Mouse (Mus musculus) ovary, postnatal 10 days (tissue): Measurements from ENCODE around the gene Arf1.
"Not testable (repeated sequence)": the region's sequence is repeated elsewhere in the genome, so short reads cannot be mapped to it uniquely, and the experiment has no call there.

ENCODE experiments used
- DNase-seq: peaks from one replicate; pipeline ENCODE4 v3.0.0; 2022; ENCODE audit warnings: low spot score

Gene Arf1

GRCm38 (mm10) chr11:59226787-59227603 lies 1.1 kb downstream of the Arf1 start:
- no peak for DNase-seq

- no peak for DNase-seq
Observed at GRCm38 (mm10) chr11:59226251-59226650, 1.8 kb downstream of the Arf1 start.

- DNase-seq: no peak
Observed at GRCm38 (mm10) chr11:59225167-59225566, 2.9 kb downstream of the Arf1 start.

- no peak for DNase-seq
Observed at GRCm38 (mm10) chr11:59224470-59224869, 3.6 kb downstream of the Arf1 start.

GRCm38 (mm10) chr11:59224025-59224424 lies 4.0 kb downstream of the Arf1 start:
- no peak for DNase-seq

GRCm38 (mm10) chr11:59222306-59222705 lies 5.8 kb downstream of the Arf1 start:
- DNase-seq: no peak

GRCm38 (mm10) chr11:59221604-59222003 lies 6.5 kb downstream of the Arf1 start:
- no peak for DNase-seq

GRCm38 (mm10) chr11:59219064-59219463 lies 9.0 kb downstream of the Arf1 start:
- DNase-seq: no peak

GRCm38 (mm10) chr11:59218389-59218998 lies 9.6 kb downstream of the Arf1 start:
- DNase-seq: no peak

- DNase-seq: no peak
Observed at GRCm38 (mm10) chr11:59216955-59217354, 11.1 kb downstream of the Arf1 start.

GRCm38 (mm10) chr11:59212892-59213494 lies 15.1 kb downstream of the Arf1 start:
- DNase-seq: no peak

- DNase-seq: not testable (repeated sequence)
Observed at GRCm38 (mm10) chr11:59212320-59212719, 15.8 kb downstream of the Arf1 start.

- not testable (repeated sequence) for DNase-seq
Observed at GRCm38 (mm10) chr11:59211561-59211960, 16.5 kb downstream of the Arf1 start.

GRCm38 (mm10) chr11:59210020-59210419 lies 18.1 kb downstream of the Arf1 start:
- DNase-seq: no peak

GRCm38 (mm10) chr11:59209580-59209979 lies 18.5 kb downstream of the Arf1 start:
- no peak for DNase-seq

GRCm38 (mm10) chr11:59209003-59209441 lies 19.0 kb downstream of the Arf1 start:
- DNase-seq: no peak

- DNase-seq: peak; percentile 84
Observed at GRCm38 (mm10) chr11:59208153-59208831, 19.8 kb downstream of the Arf1 start, which contains the start of gene 2310033P09Rik. Gene 2310033P09Rik, plus strand, starts transcription at chr11:59208321.

GRCm38 (mm10) chr11:59202081-59202995 lies 25.7 kb downstream of the Arf1 start, which contains the start of gene Mrpl55:
Gene Mrpl55, plus strand, starts transcription at chr11:59202486.
- DNase-seq: peak; percentile 80

GRCm38 (mm10) chr11:59201216-59202002 lies 26.7 kb downstream of the Arf1 start:
- DNase-seq: no peak

GRCm38 (mm10) chr11:59196230-59196629 lies 31.8 kb downstream of the Arf1 start:
- no peak for DNase-seq
